Mouse (Mus musculus): Measurements from ENCODE around the gene Fam81b. TPM values are rescaled to one million over a fixed set of nuclear protein-coding genes. Genes with fewer than 3 reads are reported as not detected.
A peak's percentile ranks its signal among the peaks of the same experiment; 100 is the strongest.

Fam81b gene
- total and polyA plus RNA-seq, 2 experiments from 2014 or later, result 0.44 TPM; not detected in 1

GRCm38 (mm10) chr13:76256350-76256749 lies 48.5 kb downstream of the Fam81b start:
- Histone ChIP-seq H3K4me2 (ENCODE audit: low read depth) (no peak overlapping the region), H3K36me3 (ENCODE audit: insufficient read depth) (no peaks in the 10 kb centered on the region), H3K4me3 (ENCODE audit: low read depth, low read length) (no peak overlapping the region), H3K4me1 (ENCODE audit: insufficient read depth) (no peaks in the 10 kb centered on the region), H3K9ac (no peak overlapping the region), H3K27me3 (ENCODE audit: insufficient read depth, low read length) (no peaks in the 10 kb centered on the region), H3K27ac (ENCODE audit: low read depth, low read length) (no peak overlapping the region), H3K9me3 (ENCODE audit: low read length) (no peaks in the 10 kb centered on the region)
- TF ChIP-seq CTCF (IDR thresholded peaks at IDR 0.05; ENCODE audit: low read depth), result no peak
- DNase-seq, result no peak
- ATAC-seq, result no peak
- WGBS, result 79% methylated on average over 3 of the region's 3 CpGs

GRCm38 (mm10) chr13:76250092-76250491 lies 54.8 kb downstream of the Fam81b start:
- Histone ChIP-seq H3K4me3 (ENCODE audit: low read depth, low read length) (no peak overlapping the region), H3K27ac (ENCODE audit: low read depth, low read length) (no peak overlapping the region), H3K27me3 (ENCODE audit: insufficient read depth, low read length) (no peaks in the 10 kb centered on the region), H3K9ac (no peak overlapping the region), H3K9me3 (ENCODE audit: low read length) (no peaks in the 10 kb centered on the region), H3K4me1 (ENCODE audit: insufficient read depth) (no peaks in the 10 kb centered on the region), H3K4me2 (ENCODE audit: low read depth) (no peak overlapping the region), H3K36me3 (ENCODE audit: insufficient read depth) (no peaks in the 10 kb centered on the region)
- 78% methylated on average over 7 of the region's 7 CpGs for WGBS
- no peak for TF ChIP-seq CTCF (IDR thresholded peaks at IDR 0.05; ENCODE audit: low read depth)
- DNase-seq (no peak), ATAC-seq (no peak)

GRCm38 (mm10) chr13:76249066-76249465 lies 55.8 kb downstream of the Fam81b start:
- ATAC-seq, result no peak
- H3K4me3 ChIP-seq (ENCODE audit: low read depth, low read length), result no peak overlapping the region
- no peaks in the 10 kb centered on the region for H3K9me3 ChIP-seq (ENCODE audit: low read length)
- no peak overlapping the region for H3K4me2 ChIP-seq (ENCODE audit: low read depth)
- no peak for DNase-seq
- WGBS, result 54% methylated on average over 1 of the region's 1 CpGs
- H3K9ac ChIP-seq, result no peak overlapping the region
- no peaks in the 10 kb centered on the region for H3K36me3 ChIP-seq (ENCODE audit: insufficient read depth)
- H3K4me1 ChIP-seq (ENCODE audit: insufficient read depth), result no peaks in the 10 kb centered on the region
- H3K27ac ChIP-seq (ENCODE audit: low read depth, low read length), result no peak overlapping the region
- TF ChIP-seq CTCF (IDR thresholded peaks at IDR 0.05; ENCODE audit: low read depth), result no peak
- H3K27me3 ChIP-seq (ENCODE audit: insufficient read depth, low read length), result no peaks in the 10 kb centered on the region

- no peaks in the 10 kb centered on the region for H3K36me3 ChIP-seq (ENCODE audit: insufficient read depth)
- H3K9ac ChIP-seq, result no peak overlapping the region
- no peak overlapping the region for H3K27ac ChIP-seq (ENCODE audit: low read depth, low read length)
- H3K9me3 ChIP-seq (ENCODE audit: low read length), result no peaks in the 10 kb centered on the region
- H3K4me1 ChIP-seq (ENCODE audit: insufficient read depth), result no peaks in the 10 kb centered on the region
- 50% methylated on average over 2 of the region's 2 CpGs for WGBS
- TF ChIP-seq CTCF (IDR thresholded peaks at IDR 0.05; ENCODE audit: low read depth), result peak; percentile 64
- ATAC-seq (peak; percentile 66), DNase-seq (peak; percentile 64)
- no peaks in the 10 kb centered on the region for H3K27me3 ChIP-seq (ENCODE audit: insufficient read depth, low read length)
- H3K4me2 ChIP-seq (ENCODE audit: low read depth), result no peak overlapping the region
- no peak overlapping the region for H3K4me3 ChIP-seq (ENCODE audit: low read depth, low read length)
Observed at GRCm38 (mm10) chr13:76215397-76215796, 89.5 kb downstream of the Fam81b start.

- ATAC-seq, result no peak
- Histone ChIP-seq H3K9me3 (ENCODE audit: low read length) (no peaks in the 10 kb centered on the region), H3K27ac (ENCODE audit: low read depth, low read length) (no peak overlapping the region), H3K4me2 (ENCODE audit: low read depth) (no peak overlapping the region), H3K4me3 (ENCODE audit: low read depth, low read length) (no peak overlapping the region), H3K36me3 (ENCODE audit: insufficient read depth) (no peaks in the 10 kb centered on the region), H3K4me1 (ENCODE audit: insufficient read depth) (no peaks in the 10 kb centered on the region), H3K27me3 (ENCODE audit: insufficient read depth, low read length) (no peaks in the 10 kb centered on the region), H3K9ac (no peak overlapping the region)
- TF ChIP-seq CTCF (IDR thresholded peaks at IDR 0.05; ENCODE audit: low read depth), result no peak
- DNase-seq, result no peak
- 86% methylated on average over 2 of the region's 2 CpGs for WGBS
Observed at GRCm38 (mm10) chr13:76214928-76215327, 89.9 kb downstream of the Fam81b start.

- 0 out of 2 replicates have a peak, but pooled peaks cover 3% of the 10 kb centered on the region for H3K36me3 ChIP-seq (ENCODE audit: insufficient read depth)
- H3K27ac ChIP-seq (ENCODE audit: low read depth, low read length), result no peak overlapping the region
- 86% methylated on average over 4 of the region's 4 CpGs for WGBS
- no peak for DNase-seq
- no peaks in the 10 kb centered on the region for H3K9me3 ChIP-seq (ENCODE audit: low read length)
- no peak overlapping the region for H3K4me3 ChIP-seq (ENCODE audit: low read depth, low read length)
- no peak overlapping the region for H3K4me2 ChIP-seq (ENCODE audit: low read depth)
- no peaks in the 10 kb centered on the region for H3K27me3 ChIP-seq (ENCODE audit: insufficient read depth, low read length)
- TF ChIP-seq CTCF (IDR thresholded peaks at IDR 0.05; ENCODE audit: low read depth), result no peak
- H3K4me1 ChIP-seq (ENCODE audit: insufficient read depth), result no peaks in the 10 kb centered on the region
- H3K9ac ChIP-seq, result no peak overlapping the region
- no peak for ATAC-seq
Observed at GRCm38 (mm10) chr13:76199943-76200342, 104.9 kb downstream of the Fam81b start.

- peak; percentile 34; the same call in 1 of the 2 replicates for ATAC-seq
Observed at GRCm38 (mm10) chr13:76197297-76197848, 107.5 kb downstream of the Fam81b start.

More at GRCm38 (mm10) chr13:76197297-76197848, 107.5 kb downstream of the Fam81b start:
- Histone ChIP-seq H3K4me2 (ENCODE audit: low read depth) (no peak overlapping the region), H3K9ac (no peak overlapping the region), H3K4me1 (ENCODE audit: insufficient read depth) (no peaks in the 10 kb centered on the region), H3K9me3 (ENCODE audit: low read length) (no peaks in the 10 kb centered on the region), H3K27ac (ENCODE audit: low read depth, low read length) (no peak overlapping the region), H3K4me3 (ENCODE audit: low read depth, low read length) (no peak overlapping the region), H3K27me3 (ENCODE audit: insufficient read depth, low read length) (no peaks in the 10 kb centered on the region), H3K36me3 (ENCODE audit: insufficient read depth) (0 out of 2 replicates have a peak, but pooled peaks cover 3% of the 10 kb centered on the region)
- WGBS, result 63% methylated on average over 3 of the region's 3 CpGs
- no peak for DNase-seq
- no peak for TF ChIP-seq CTCF (IDR thresholded peaks at IDR 0.05; ENCODE audit: low read depth)

Data from forebrain, postnatal 0 days (tissue).